Mouse (Mus musculus) kidney, postnatal 0 days (tissue): ENCODE results near the gene Zfp445. TPM values are rescaled to one million over a fixed set of nuclear protein-coding genes. Genes with fewer than 3 reads are reported as not detected.

Source experiments
- ATAC-seq: fragments of 200-750 bp; cut with Nextera tagmentation; replicated peaks from 2 replicates; pipeline ENCODE4 v1.8.0; 2017; ENCODE audit warnings: low read depth, moderate number of reproducible peaks, moderate TSS enrichment, moderate library complexity; ENCODE audit not compliant: low FRiP score
- DNase-seq: peaks from one replicate; pipeline ENCODE4 v3.0.0-alpha.2; 2016; ENCODE audit warnings: low spot score
- H3K27ac ChIP-seq: fragments of 300-500 bp; sonication (generic); 2 replicates; pipeline ENCODE4 v1.5.1; 2014; ENCODE audit warnings: mild to moderate bottlenecking
- H3K27me3 ChIP-seq: fragments of 300-500 bp; sonication (generic); 2 replicates; pipeline ENCODE4 v1.6.1; 2014; ENCODE audit warnings: low read length, mixed read lengths; ENCODE audit not compliant: insufficient read depth
- H3K36me3 ChIP-seq: fragments of 300-500 bp; sonication (generic); 2 replicates; pipeline ENCODE4 v1.6.1; 2014; ENCODE audit warnings: low read length, mixed read lengths; ENCODE audit not compliant: insufficient read depth
- H3K4me1 ChIP-seq: fragments of 300-500 bp; sonication (generic); replicated peaks from 2 replicates; pipeline ENCODE4 v1.6.1; 2014; ENCODE audit warnings: antibody characterized with exemption, low read length, mixed read lengths; ENCODE audit not compliant: insufficient read depth
- H3K4me2 ChIP-seq: fragments of 300-500 bp; sonication (generic); 2 replicates; pipeline ENCODE4 v1.6.1; 2014; ENCODE audit warnings: mild to moderate bottlenecking, low read length, moderate library complexity, mixed read lengths
- H3K4me3 ChIP-seq: fragments of 300-500 bp; sonication (generic); replicated peaks from 2 replicates; pipeline ENCODE4 v1.5.1; 2014; ENCODE audit warnings: low read depth, low read length
- H3K9ac ChIP-seq: fragments of 300-500 bp; sonication (generic); 2 replicates; pipeline ENCODE4 v1.6.1; 2014; ENCODE audit warnings: low read depth, low read length
- H3K9me3 ChIP-seq: fragments of 300-500 bp; sonication (generic); replicated peaks from 2 replicates; pipeline ENCODE4 v1.6.1; 2016; ENCODE audit warnings: low read length, inconsistent platforms, mixed read lengths
- CTCF ChIP-seq: IDR thresholded peaks from 2 replicates; pipeline ENCODE4 v1.5.1; 2016; ENCODE audit warnings: antibody characterized with exemption, low read depth, mild to moderate bottlenecking, moderate library complexity
- WGBS: fragments of 180-500 bp; shearing (Covaris S2); extraction: QIAGEN DNeasy Blood & Tissue Kit; methylation state at CpG from one replicate; pipeline ENCODE4 v1.1.7; 2014; 5-methylcytosine and 5-hydroxymethylcytosine counted together
- polyA plus RNA-seq: library from polyadenylated mRNA; unstranded; fragments of >200 nt; fragmentation: Nextera tagmentation; extraction: Ambion mirVana; gene quantifications from 2 replicates; pipeline ENCODE4 v1.2.1, GENCODE M21; 2015

Zfp445 gene
- polyA plus RNA-seq, 1 experiment from 2014 or later = 33.0 TPM

DNA sequence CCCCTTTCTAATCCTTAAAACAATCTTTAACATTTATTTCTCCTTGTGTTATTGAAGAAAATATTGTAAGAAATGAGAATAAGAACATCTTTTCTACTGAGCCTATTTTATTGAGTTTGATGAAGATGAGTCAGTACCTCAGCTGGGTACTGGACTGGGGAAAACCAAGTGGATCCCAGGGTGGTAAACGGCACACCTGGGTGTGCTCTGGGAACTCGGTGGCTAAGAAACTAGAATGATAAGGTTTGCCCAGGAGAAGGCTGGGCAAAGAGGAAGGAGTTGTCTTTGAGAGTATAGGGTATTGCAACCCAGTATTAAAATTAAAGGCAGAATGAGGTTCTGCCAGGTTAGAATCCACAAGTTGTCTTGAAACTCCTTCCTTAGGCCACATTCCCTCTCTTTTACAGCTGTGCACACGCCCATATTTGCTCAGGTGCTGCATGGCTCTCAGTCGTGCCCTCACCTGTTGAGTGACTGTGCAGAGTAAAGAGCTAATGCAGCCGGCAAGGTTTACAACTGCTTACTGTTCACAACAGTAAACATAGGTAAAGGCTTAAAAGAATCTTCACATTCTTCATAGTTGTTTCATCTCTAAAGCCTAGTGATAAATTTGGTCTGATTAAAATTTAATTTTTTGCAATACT, 42.3 kb downstream of the Zfp445 start:
- WGBS = 82% methylated on average over 5 of the region's 5 CpGs
- Histone ChIP-seq H3K4me2 (no peak overlapping the region), H3K27ac (no peak overlapping the region), H3K9ac (no peak overlapping the region), H3K9me3 (no peaks in the 10 kb centered on the region), H3K4me3 (no peak overlapping the region), H3K27me3 (no peaks in the 10 kb centered on the region), H3K36me3 (peaks cover 30% of the 10 kb centered on the region; the same call in 1 of the 2 replicates), H3K4me1 (no peaks in the 10 kb centered on the region)
- ATAC-seq (no peak), DNase-seq (no peak)
- no peak for TF ChIP-seq CTCF

GRCm38 (mm10) chr9:122815239-122815851, 50.5 kb downstream of the Zfp445 start:
- Histone ChIP-seq H3K27me3 (no peaks in the 10 kb centered on the region), H3K36me3 (0 out of 2 replicates have a peak, but pooled peaks cover 9% of the 10 kb centered on the region), H3K4me3 (no peak overlapping the region), H3K27ac (no peak overlapping the region), H3K4me1 (no peaks in the 10 kb centered on the region), H3K9ac (no peak overlapping the region), H3K9me3 (no peaks in the 10 kb centered on the region), H3K4me2 (no peak overlapping the region)
- no peak for ATAC-seq
- TF ChIP-seq CTCF = no peak
- 72% methylated on average over 4 of the region's 4 CpGs for WGBS
- no peak for DNase-seq

- no peak for DNase-seq
These were observed 51.0 kb downstream of the Zfp445 start for GRCm38 (mm10) chr9:122814775-122815174.

DNA sequence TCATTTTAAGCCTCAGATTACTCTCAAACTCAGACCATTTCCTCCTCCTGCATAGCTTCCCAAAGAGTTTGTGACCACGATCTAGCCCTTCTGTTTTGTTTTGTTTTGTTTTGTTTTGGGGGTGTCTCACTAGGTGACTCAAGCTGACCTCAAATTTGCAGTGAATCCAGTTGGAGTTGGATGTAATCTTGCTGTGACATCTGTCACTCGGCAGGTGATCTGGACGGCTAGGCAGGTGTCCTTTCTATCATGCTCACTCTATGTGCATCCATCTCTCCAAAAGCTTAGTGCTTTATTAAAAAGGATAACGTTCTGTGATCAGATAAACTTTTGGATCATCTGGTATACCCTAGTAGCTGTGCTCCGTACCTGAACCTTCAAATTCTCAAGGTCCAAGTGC, 53.4 kb downstream of the Zfp445 start:
- ATAC-seq (no peak), DNase-seq (no peak)
- 87% methylated on average over 5 of the region's 5 CpGs for WGBS
- Histone ChIP-seq H3K9me3 (no peaks in the 10 kb centered on the region), H3K4me3 (no peak overlapping the region), H3K36me3 (0 out of 2 replicates have a peak, but pooled peaks cover 3% of the 10 kb centered on the region), H3K27me3 (no peaks in the 10 kb centered on the region), H3K4me1 (no peaks in the 10 kb centered on the region), H3K27ac (no peak overlapping the region), H3K9ac (no peak overlapping the region), H3K4me2 (no peak overlapping the region)
- TF ChIP-seq CTCF = no peak

More at GRCm38 (mm10) chr9:122814775-122815174, 51.0 kb downstream of the Zfp445 start:
- no peak overlapping the region; the same call in 1 of the 2 replicates for H3K27ac ChIP-seq
- no peaks in the 10 kb centered on the region for H3K27me3 ChIP-seq
- H3K4me1 ChIP-seq = no peaks in the 10 kb centered on the region
- no peak overlapping the region for H3K4me3 ChIP-seq
- WGBS = 96% methylated on average over 2 of the region's 2 CpGs
- no peak for ATAC-seq
- no peak for TF ChIP-seq CTCF
- H3K4me2 ChIP-seq = no peak overlapping the region
- H3K36me3 ChIP-seq = 0 out of 2 replicates have a peak, but pooled peaks cover 9% of the 10 kb centered on the region
- no peak overlapping the region for H3K9ac ChIP-seq
- H3K9me3 ChIP-seq = no peaks in the 10 kb centered on the region

DNA sequence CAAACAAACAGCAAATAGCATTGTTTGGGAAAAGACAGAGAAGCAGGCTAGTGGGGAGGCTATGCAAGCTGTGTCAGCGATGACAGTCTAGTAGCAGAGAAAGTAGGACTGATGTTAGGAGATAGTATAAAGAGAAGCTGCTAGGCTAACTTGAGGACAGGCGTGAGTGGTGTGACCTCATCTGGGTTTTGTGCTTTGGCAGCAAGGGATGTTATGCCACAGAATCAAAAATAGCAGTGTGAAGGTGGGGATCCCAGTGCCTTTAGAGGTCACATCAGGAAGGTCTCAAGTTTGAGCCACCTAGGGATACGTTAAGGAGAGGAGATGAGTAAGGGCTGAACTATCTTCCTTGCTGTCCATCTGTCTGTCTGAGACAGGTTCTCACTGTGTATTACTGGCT, 55.6 kb downstream of the Zfp445 start:
- TF ChIP-seq CTCF = no peak
- WGBS = 96% methylated on average over 3 of the region's 3 CpGs

GRCm38 (mm10) chr9:122807186-122807585, 58.6 kb downstream of the Zfp445 start:
- H3K4me1 ChIP-seq = no peaks in the 10 kb centered on the region
- DNase-seq (no peak), ATAC-seq (no peak)
- no peaks in the 10 kb centered on the region for H3K9me3 ChIP-seq
- H3K4me2 ChIP-seq = no peak overlapping the region
- no peak overlapping the region for H3K27ac ChIP-seq
- TF ChIP-seq CTCF = no peak
- no peaks in the 10 kb centered on the region for H3K27me3 ChIP-seq
- WGBS = 98% methylated on average over 2 of the region's 2 CpGs
- H3K9ac ChIP-seq = no peak overlapping the region
- H3K36me3 ChIP-seq = no peaks in the 10 kb centered on the region
- H3K4me3 ChIP-seq = no peak overlapping the region

More for the DNA sequence above, 55.6 kb downstream of the Zfp445 start:
- Histone ChIP-seq H3K27ac (no peak overlapping the region), H3K9ac (no peak overlapping the region), H3K4me2 (no peak overlapping the region), H3K36me3 (0 out of 2 replicates have a peak, but pooled peaks cover 3% of the 10 kb centered on the region), H3K4me3 (no peak overlapping the region), H3K9me3 (no peaks in the 10 kb centered on the region), H3K4me1 (no peaks in the 10 kb centered on the region), H3K27me3 (no peaks in the 10 kb centered on the region)
- DNase-seq (no peak), ATAC-seq (no peak)
